Mouse (Mus musculus) mesoderm, embryonic 11.5 days (tissue): Measurements from ENCODE around the gene Ctnnd2.

ENCODE experiments used
- DNase-seq: peaks from one replicate; pipeline ENCODE4 v3.0.0-alpha.2; 2012; ENCODE audit warnings: low read depth, low spot score

The Ctnnd2 gene

DNA sequence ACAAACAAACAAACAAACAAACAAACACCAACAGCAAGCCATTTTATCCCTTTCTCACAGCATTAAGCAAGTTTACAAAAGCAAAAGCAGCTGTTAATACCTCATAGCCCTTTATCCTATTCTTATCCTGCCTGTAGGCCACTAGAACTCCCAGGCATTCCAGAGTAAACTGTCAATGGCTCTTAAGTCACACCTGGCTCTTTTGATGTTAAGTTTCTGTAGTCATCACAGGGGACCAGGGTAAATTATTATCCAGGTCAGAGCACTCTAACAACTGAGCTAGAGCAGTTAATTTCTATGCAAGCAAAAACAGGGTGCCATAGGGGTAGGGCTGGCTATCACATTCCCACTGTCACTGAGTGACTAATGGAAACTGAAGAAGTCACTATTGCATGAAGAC, 214.1 kb downstream of the Ctnnd2 start:
- no peak for DNase-seq

DNA sequence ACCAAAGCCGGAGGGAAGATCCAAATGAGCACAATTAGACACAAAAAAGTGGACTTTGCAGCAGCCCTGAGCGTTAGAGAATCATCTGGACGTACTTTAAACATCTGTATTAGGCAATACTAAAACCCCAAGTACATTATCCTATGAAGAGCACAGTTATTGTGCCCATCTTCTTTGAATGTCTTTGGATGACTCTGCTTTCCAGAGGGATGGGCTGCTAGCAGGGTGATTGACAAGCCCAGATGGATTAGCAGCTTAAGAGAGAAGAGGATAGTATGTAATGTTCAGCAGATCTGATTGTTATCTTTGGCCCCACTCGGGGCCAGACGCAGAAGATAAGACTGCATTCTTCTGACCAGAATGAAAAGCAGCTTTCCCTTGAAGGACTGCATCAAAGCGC, 214.9 kb downstream of the Ctnnd2 start:
- DNase-seq, result no peak

DNA sequence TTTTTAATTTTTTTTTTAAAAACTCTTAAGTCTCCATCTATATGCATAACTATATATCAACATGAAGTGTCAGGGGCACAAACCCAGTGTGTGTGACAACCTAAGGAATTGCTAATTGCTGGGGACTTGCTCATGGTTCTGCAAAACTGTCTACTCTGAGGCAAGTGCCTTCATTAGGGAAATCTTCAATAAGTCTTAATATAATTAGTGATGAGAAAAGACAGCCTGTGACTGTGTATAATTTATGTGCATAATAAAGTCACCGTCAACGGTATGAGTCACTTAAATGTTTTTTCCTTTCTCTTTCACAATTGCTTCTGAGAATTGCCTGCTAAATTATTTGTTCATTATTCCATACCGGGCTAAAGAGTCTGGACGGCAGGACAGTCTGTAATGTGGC, 228.7 kb downstream of the Ctnnd2 start:
- DNase-seq, result no peak

DNA sequence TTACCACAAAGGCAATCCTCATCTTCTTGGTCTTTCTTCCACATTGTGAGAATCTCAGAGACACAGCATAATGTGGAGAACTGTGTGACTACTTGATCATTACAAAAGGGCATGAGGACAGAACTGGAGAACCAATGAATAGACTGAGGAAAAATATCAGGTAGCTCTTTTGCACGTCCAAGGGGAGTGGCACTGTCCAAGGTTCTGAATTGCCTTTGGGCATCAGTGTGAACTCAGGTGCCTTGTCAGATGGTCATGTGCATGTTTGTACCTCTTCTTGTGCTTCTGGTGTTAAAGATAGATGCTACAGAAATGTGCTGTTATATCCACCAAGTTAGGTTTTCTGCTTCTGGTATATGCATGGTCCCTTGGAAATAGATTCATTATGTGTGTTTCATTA, 233.9 kb downstream of the Ctnnd2 start:
- DNase-seq, result peak; percentile 56

DNA sequence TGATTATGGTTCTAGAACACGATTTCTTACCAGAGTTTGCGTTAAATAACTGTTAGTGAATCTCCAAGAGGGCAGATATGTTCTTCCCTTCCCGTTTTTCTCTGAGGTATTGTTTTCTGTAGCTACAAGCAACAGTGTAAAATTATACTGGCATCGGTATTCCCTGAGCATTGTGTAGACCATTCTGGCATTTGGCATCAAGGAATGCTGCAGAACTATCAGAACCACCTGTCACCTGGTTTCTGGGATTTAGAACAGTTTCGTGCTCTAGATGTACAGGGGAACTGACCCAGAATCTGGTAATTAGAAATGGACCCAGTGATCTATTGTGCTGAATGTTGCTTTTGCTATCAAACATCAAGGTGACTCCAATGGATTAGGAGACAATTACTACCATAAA, 250.8 kb downstream of the Ctnnd2 start:
- no peak for DNase-seq

DNA sequence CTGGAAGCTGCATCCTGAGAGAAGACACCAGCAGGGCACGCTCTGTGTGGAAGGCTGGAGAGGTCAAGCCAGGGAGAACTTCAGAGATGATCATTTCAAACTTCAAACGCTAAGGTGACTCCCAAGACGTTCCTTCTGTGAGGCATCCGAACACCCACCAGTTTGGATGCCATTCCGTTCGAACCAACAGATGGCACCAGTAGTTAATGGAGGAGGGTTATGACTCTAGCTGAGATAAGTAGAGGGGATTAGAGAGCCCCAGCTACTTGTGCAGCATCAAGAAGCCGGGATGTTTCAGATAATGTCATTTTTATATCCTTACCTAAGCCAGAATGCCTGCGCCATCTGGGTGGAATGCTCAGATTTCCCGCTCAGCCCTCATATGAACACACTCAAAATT, 251.9 kb downstream of the Ctnnd2 start:
- DNase-seq, result peak; percentile 15

DNA sequence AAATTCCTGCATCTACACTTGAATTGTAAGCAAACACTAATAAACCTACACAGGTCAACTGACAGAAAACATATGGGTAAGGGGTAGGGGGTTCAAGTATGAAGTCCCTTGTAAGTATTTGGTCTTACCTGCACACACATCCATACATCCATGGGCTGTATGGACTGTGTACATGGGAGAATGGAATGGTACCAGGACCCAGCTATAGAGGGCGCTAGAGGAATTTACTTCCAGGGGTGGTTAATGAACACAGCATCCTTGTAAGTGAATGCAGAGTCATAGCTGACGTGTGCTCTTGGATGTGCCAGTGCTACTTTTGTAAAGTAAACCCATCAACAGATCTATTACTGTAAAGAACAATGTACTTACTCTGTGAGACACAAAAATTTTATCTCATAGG, 254.9 kb downstream of the Ctnnd2 start:
- DNase-seq, result peak; percentile 36

DNA sequence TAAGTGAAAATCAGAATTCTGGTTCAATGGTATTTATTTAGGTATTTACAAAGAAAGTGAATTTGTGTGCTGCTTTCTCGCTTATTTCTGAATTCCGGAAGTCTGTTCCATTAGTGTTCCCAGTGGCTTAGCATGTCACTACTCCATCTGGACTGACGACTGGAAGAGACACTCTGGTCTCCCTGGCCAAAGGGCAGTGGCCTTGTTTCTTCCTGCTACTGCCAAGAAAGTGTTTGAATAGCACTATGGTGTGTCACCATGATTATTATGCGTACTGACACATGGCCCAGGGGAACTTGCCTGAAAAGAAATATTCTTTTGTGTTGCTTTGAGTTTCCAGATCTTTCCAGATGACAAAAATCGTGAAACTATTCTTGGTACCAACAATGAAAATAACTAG, 266.7 kb downstream of the Ctnnd2 start:
- no peak for DNase-seq

DNA sequence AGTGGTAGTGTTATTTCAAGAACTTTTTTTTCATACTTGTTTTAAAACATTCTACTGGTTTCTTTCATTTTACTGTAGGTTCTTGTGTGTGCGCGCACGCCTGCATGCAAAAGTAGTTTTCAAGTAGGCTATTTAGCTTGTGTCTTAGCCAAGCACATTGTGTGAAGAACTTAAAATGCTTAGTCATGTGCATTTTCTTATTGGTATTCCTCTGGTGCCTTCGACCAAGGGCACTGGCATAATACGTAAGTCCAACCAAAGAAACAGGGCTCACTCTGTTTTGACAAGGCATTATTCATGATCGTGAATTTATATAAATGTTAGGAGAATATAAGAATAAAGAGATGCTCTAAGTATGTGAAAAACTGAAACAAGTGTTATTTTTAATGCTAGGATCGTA, 278.4 kb downstream of the Ctnnd2 start:
- no peak for DNase-seq

DNA sequence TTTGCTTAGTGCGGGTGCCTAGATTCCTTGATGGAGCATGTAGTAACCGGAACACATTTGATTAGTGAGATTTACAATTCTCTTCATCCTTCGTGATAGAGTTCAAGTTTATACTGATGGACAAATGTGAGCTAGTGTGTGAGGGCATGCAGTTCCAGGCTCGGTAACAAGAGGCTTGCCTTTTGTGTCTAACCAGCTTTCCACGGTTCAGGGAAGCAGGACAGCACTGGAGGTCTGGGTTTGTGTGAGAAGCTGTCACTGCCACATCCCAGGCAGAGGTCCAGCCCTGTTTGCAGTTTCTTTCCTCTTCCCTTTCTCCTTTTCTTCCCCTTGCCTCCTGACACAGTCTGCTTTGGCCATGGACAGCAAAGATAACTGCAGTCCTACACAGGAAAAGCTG, 279.5 kb downstream of the Ctnnd2 start:
- no peak for DNase-seq

DNA sequence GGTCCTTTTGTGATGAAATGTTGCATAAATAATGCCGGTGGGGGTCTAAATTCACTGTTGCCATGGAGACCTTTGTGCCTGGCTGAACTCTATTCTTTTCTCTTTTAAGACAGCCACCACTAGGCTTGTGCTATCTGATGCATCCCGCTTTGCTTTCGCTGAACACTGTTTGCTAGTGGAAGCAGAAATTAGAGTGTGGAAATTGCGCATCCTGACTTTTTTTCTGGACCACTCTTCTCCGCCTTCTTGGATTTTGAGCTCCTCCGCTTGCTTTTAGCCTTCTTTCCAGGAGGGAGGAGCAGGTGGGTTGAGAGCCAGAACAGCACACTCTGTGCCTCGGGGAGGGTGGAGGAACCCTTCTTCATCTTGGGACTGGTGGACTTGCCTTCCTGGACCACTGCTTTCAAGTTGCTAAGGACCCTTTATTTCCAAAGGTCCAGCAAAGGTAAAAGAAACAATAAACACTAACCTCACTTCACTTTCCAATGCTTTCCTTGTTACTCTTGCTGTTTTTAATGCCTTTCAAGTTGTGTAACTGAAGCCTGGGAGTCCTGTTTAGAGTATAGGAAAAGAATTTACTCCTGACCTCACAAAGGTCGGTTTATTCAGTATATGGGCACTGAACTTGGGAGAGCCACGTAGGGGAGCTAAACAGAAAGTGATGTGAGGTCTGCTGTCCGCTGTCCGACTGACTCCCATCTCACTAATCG, 285.3 kb downstream of the Ctnnd2 start:
- peak; percentile 56 for DNase-seq

DNA sequence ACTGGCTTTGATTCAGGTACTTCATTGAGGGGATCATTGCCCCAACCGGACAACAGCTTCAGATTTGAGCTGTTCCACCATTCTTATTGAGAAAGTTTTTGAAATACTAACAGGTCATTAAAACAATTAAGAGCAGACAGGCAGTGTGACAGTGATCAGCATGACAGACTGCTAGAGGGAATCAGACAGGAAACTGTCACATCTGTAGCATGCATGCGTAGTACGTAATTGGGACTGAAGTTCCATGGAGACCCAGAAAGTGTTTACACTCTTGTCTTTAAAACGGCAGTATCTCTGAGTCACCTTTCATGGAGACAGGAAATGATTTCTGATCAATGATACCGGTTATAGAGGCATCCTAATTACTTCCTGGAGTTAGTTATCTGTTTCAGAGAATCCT, 286.3 kb downstream of the Ctnnd2 start:
- DNase-seq, result no peak

DNA sequence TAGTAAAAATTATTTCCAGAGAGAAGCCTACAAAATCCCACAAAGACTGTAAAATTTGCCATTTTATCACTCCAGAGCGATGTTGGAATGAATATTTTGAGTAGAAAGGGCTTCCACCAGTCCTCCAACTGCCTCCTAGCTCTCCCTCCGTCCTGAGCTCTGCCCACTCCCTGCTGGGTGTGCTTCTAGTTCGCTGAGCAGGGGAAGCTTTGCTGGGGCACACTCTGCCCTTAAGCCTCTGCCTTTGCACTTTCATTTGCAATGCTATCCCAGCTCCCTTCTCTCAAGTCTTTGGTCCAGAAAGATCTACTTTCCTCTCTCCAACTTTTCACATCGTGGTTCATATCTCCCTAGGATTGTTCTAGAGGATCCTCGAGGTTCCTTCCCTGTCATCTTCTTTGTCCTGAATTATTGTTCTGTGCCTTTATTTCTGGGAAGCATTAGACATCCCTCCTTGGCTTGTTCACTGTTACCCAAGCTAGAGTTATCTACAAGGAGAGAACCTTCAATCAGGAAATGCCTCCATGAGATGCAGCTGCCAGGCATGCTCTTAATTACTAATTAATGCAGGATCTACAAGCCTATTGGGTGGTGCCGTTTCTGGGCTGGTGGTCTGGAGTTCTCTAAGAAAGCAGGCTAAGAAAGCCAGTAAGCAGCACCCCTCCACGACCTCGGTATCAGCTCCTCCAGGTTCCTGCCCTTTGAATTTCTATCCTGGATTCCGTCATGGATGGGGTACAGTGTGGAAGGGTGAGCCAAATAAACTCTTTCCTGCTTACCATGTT, 288.1 kb downstream of the Ctnnd2 start:
- no peak for DNase-seq

DNA sequence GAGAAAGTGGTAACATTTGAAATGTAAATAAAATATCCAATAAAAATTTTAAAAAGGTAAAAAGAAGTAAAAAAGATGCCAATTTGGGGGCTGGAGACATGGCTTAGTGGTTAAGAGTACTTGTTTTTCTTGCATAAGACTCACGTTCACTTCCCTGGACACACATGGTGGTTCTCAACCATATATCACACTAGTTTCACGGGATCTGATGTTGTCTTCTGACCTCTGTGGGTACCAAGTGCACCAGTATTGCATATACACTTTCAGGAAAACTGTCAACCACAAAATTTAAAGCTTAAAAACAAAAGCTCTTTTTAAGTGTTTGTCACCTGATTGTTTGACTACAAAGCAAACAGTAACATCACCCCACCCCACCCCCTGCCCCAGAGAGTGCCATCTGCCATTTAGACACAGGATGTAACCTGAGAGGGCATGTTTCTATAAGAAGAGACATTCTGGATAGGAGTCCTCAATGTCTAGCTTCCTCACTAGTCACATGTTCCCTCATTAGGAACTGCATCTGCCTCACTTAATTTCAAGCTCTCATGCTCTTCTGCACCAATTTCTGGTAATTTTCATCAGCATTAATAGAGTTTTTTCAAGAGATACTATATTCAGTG, 290.5 kb downstream of the Ctnnd2 start:
- no peak for DNase-seq

DNA sequence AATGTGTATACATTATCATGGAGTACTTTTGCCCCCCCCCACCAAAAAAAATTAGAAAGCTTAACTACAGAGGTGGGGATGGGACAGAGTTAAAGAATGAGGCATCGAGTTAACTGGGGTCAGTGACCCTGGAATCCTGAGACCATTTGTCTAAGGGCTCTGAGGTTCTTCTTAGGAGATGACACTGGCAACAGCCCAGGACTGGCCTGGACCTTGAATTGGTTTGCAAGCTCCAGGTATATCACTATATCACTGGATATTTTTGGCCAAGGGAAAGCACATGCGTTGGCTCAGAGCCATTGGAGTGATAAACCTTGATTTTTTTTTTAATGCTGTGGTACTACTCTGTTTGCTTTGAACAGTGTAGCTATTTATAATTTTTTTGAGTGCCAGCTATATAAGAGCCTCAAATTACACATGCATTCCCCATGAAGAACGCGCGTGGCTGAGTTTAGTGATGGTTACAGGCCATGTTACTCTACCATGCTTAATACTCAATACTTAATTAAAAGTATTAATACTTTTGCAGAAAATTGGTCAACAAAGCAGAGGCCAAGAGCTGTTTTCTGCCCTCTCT, 291.2 kb downstream of the Ctnnd2 start:
- DNase-seq, result no peak

DNA sequence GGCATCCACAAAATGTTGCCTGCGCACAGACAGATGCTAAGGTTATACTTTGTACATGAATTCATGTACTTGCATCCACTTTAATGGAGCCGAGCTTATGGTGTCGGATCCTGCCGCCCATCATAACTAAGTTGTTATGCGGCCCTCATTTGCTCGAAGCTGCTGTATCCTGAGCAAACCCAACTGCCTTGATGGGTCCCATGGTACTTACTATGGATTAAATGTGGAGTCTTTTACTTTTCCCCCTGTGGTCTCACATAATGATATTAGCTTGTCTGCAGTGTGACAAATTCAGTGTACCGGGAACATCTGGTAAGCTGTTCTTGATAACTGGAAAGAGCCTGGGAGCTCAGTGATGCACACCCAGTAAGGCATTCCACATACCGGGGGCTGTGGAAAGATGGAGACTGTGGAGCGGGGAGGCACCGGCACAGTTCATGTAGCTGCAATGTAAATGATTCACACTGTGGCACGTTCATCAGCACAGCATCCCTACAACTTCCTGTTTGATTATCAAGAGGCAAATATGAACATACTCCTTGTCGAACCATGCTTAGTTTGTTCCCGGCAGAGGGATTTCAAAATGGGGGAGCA, 294.7 kb downstream of the Ctnnd2 start:
- no peak for DNase-seq

DNA sequence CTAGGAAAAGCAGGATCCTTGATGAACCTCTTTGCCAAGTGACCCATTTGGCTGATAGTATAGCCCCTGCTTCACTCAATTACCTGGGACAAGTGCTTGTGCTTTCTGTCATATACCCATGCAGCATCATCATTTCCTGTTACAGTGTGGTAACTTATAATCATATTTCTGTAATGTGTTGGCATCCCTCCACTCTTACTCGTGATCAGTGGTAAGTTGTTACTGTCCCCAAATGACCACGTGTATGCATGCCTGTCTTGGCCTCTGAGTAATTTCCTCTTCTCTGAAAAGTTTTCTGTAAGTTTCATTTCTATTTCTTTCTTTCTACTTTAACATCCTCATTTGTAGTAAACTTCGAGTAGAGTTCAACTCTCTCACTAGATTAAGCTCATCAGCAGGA, 296.4 kb downstream of the Ctnnd2 start:
- DNase-seq, result no peak

DNA sequence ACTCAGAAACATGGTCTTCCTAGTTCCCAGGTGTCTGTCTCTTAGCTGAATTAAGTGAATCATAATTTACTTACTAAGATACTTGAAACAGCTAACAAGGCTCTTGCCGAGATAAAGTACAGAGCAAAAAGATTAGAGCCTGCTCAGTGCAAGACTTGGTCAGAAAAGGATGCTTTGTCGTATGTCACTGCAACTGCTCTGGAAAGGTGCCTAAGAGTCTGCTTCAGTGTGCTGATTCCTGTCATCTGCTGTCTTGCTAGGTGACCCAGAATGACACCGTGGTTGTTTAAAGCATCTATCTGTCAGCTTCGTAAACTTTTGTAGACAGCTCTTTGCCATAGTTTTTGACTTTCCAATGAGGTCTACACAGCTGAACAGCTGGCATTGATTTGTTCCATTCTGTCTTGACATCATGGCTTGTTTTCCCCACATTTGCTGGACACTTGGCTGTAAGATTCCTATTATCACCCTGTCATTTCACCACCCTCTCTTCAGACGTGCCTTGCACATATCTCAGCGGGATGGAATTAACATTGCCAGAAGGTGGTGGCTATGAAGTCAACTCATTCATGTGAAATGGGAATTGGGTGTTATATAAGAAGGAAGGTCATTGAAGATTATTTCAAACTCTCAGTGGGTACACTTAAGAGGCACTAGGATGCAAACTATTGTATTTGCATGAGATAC, 299.0 kb downstream of the Ctnnd2 start:
- no peak for DNase-seq

DNA sequence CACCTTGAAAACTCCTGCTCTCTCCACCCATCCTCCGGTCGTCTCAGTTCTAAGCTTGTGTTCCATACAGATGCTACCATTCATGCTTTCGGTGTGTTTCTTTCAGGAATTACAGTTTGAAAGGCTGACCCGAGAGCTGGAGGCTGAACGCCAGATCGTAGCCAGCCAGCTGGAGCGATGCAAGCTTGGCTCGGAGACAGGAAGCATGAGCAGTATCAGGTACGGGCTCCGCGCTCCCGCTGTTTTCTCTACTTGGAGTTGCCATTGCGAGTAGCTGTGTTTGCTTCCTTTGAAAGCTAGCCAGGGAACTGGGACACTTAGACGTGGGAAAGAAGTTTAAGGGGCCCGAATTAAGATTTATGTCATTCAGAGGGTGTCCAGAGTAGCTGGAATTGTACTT, 308.3 kb downstream of the Ctnnd2 start:
- no peak for DNase-seq

DNA sequence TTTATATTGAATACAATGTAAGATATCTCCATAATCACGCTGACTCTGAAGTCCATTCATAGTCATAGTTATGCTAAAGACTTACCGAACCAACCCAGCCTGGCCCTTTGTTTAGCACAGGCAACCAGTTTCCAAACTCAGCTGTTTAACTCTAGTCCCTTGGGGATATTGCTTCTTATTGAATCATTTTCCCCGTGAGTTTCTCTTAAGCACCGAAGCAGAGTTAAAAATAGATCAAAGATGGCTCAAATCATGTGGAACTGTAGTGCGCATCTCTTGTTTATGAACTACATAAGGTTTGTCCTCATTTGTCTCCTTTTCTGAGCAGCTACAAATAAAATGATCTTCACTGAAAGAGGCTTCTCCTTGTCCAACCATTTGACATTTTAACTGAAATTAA, 334.1 kb downstream of the Ctnnd2 start:
- DNase-seq, result no peak

DNA sequence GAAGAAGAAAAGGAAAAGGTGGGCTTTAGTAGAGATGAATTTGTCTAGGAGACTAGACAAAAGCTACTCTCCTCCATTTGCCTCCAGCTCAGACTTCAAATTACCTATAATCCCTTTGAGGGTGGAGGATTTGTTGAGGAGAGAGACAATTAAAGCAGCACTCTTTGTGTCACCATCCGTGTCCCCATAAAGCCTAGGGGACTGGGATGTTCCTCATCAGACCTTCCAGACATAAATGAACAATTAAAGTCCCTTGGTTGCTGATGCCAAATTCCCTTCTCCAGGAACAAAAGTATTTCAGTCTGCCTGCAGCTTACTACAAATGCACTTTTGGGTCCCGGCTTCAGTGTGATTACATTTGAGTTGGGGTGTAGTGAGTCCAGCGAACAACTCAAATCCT, 340.1 kb downstream of the Ctnnd2 start:
- no peak for DNase-seq

DNA sequence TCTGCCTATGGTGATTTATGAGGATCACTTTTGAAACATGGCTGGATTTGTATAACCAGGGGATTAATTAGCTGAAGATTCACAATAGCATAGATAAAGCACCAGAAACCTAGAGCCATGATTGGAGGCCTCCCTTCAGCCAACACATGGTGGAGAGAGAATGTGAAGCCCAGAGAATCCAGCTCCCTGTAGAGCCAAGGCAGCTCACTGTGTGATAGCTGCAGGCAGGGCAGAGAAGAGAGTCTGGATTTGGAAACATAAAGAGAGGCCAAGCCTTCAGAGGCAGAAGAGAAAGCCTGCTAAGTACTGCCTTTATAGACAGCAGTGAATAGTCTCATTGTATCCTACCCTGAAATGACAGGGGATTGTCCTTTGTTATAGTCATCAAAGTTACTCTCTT, 340.7 kb downstream of the Ctnnd2 start:
- DNase-seq, result peak; percentile 20
